Mouse (Mus musculus) neural tube, embryonic 11.5 days (tissue): ENCODE measurements at regions not wholly inside any gene's neighbourhood (a gene's known extent, or its start where the extent isn't known, plus 50 kb on each side); places are given as distances from the start of the nearest gene placed in this dataset.

ENCODE experiments used
- ATAC-seq: fragments of 200-750 bp; cut with Nextera tagmentation; 2 replicates; pipeline ENCODE4 v1.8.0; 2017; ENCODE audit warnings: moderate number of reproducible peaks, mild to moderate bottlenecking, moderate TSS enrichment, moderate library complexity; ENCODE audit not compliant: insufficient read depth, low FRiP score, low TSS enrichment
- DNase-seq: peaks from one replicate; pipeline ENCODE4 v3.0.0-alpha.2; 2015; ENCODE audit warnings: low spot score
- H3K27ac ChIP-seq: fragments of 300-500 bp; sonication (generic); 2 replicates; pipeline ENCODE4 v1.5.1; 2014; ENCODE audit warnings: low read depth, mild to moderate bottlenecking, low read length
- H3K27me3 ChIP-seq: fragments of 300-500 bp; sonication (generic); 2 replicates; pipeline ENCODE4 v1.6.1; 2014; ENCODE audit warnings: mild to moderate bottlenecking, low read length, mixed read lengths; ENCODE audit not compliant: control insufficient read depth, insufficient read depth
- H3K36me3 ChIP-seq: fragments of 300-500 bp; sonication (generic); 2 replicates; pipeline ENCODE4 v1.6.1; 2014; ENCODE audit warnings: mild to moderate bottlenecking, low read length, moderate library complexity, mixed read lengths; ENCODE audit not compliant: control insufficient read depth, insufficient read depth
- H3K4me1 ChIP-seq: fragments of 300-500 bp; sonication (generic); 2 replicates; pipeline ENCODE4 v1.6.1; 2014; ENCODE audit warnings: low read length, mixed read lengths; ENCODE audit not compliant: control insufficient read depth, insufficient read depth
- H3K4me2 ChIP-seq: fragments of 300-500 bp; sonication (generic); 2 replicates; pipeline ENCODE4 v1.6.1; 2014; ENCODE audit warnings: low read depth, mild to moderate bottlenecking, moderate library complexity
- H3K4me3 ChIP-seq: fragments of 300-500 bp; sonication (generic); 2 replicates; pipeline ENCODE4 v1.5.1; 2014; ENCODE audit warnings: low read depth, low read length
- H3K9ac ChIP-seq: fragments of 300-500 bp; sonication (generic); 2 replicates; pipeline ENCODE4 v1.6.1; 2014; ENCODE audit warnings: mild to moderate bottlenecking, low read length
- H3K9me3 ChIP-seq: fragments of 300-500 bp; sonication (generic); 2 replicates; pipeline ENCODE4 v1.6.1; 2016; ENCODE audit warnings: low read length; ENCODE audit not compliant: control insufficient read depth
- WGBS: fragments of 180-500 bp; shearing (Covaris S2); extraction: QIAGEN DNeasy Blood & Tissue Kit; methylation state at CpG from one replicate; pipeline ENCODE4 v1.1.7; 2014; 5-methylcytosine and 5-hydroxymethylcytosine counted together

DNA sequence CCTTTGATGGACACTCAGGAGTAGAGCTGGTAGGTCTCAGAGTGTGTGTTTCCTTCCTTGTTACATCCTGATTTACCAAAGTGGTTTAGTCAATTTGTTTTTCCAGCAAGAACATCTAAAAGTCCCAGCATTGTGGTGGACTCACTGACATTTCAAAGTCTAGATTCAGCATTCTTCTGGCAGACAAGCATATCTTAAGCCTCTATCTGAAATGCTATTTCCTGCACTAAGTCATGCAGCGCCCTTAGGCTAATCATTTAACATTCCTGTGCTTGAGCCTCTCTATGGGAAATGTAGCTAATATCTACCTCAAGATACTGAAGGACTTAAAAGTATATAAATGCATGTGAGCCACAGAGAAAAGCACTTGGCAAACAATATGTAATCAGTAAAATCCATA lies 3050.3 kb upstream of the Lrrc6 start:
- Histone ChIP-seq H3K4me1 (no peaks in the 10 kb centered on the region), H3K27me3 (no peaks in the 10 kb centered on the region), H3K36me3 (no peaks in the 10 kb centered on the region), H3K27ac (no peak overlapping the region), H3K4me2 (no peak overlapping the region), H3K9me3 (no peaks in the 10 kb centered on the region), H3K9ac (no peak overlapping the region), H3K4me3 (no peak overlapping the region)
- 80% methylated on average over 1 of the region's 1 CpGs for WGBS
- ATAC-seq, result no peak
- DNase-seq, result no peak

DNA sequence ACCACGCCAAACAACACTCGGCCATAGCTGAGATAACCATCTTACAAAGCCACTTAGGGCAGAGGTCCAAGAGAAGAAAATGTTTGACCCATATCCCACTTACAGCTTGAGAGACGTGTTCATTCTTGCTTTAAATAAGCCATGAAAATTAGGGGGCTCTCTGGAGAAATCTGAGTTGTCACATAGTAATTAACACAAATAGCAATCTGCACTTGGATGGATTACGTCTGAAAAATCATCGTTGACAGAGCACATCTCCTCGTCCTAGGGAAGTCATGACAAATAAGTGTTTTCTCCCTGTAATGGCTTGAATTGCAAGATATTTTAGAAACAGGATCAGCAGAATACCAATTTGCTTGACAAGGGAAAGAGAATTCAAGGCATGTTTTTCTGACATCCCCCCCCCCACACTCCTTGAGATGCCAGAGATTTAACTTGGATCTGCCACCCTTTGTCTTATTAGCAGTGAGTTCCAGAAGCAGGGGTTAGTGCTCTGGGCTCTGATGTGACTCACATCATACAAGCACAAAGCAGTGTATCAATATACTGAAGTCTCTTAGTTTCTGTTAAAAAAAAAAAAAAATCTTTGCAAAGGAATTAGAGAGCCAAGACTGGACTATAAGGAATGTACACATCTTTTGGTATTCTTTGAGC lies 3025.9 kb upstream of the Lrrc6 start:
- no peak overlapping the region for H3K9ac ChIP-seq
- ATAC-seq, result no peak
- no peak overlapping the region for H3K4me2 ChIP-seq
- DNase-seq, result no peak
- WGBS, result 84% methylated on average over 6 of the region's 6 CpGs
- H3K27ac ChIP-seq, result no peak overlapping the region
- H3K4me1 ChIP-seq, result no peaks in the 10 kb centered on the region
- no peaks in the 10 kb centered on the region for H3K36me3 ChIP-seq
- H3K9me3 ChIP-seq, result no peaks in the 10 kb centered on the region
- no peak overlapping the region for H3K4me3 ChIP-seq
- no peaks in the 10 kb centered on the region for H3K27me3 ChIP-seq

DNA sequence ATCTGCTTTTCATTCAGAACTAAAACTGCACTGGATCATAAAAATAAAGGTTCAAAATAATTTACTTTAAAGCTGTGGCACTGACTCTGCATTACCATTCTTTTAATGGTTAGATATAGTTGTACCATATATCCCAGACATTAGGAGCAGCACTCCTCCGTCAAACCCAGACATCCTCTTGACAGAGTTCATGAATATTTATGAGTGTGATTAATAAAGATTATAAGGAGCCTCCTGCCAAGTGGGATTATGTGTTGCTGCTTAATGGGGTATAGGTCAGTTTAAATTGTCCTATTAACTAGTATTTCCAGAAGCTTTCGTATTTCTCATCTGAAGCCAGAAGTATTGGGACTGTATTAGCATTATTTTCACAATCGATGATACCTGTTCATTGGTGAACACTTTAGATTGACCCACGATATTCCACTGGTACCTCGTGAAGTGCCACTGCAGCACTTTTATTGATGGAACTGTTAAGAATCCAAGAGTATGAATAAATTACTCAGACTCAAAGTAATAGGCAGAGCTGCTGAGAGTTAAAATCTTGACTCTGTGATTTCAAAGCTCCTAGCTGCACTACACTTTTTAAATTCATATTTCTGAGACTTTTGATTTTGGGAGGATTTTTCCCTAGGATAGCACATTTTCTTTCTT lies 2983.8 kb upstream of the Lrrc6 start:
- Histone ChIP-seq H3K36me3 (no peaks in the 10 kb centered on the region), H3K4me2 (no peak overlapping the region), H3K9ac (no peak overlapping the region), H3K4me1 (no peaks in the 10 kb centered on the region), H3K27me3 (no peaks in the 10 kb centered on the region), H3K9me3 (no peaks in the 10 kb centered on the region), H3K27ac (no peak overlapping the region), H3K4me3 (no peak overlapping the region)
- ATAC-seq (no peak), DNase-seq (no peak)
- WGBS, result 73% methylated on average over 5 of the region's 5 CpGs

DNA sequence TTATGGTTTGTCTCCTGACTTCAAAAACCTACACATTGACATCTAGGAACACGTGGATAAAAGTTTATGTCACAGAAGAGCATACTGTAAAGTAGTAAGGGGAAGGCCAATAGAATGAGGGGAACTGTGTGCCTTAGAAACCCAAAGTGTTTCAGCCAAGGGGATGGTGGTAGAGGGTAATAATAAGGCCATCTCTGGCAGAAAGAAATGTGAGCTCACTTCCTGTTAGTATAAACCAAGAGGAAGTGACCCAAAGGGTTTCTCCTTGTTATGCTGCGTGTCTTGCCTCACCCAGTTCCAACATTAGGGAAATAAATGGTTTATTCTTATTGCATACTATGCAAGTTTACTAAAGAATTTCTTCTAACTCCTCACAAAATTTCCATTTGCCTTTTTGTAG lies 2982.4 kb upstream of the Lrrc6 start:
- ATAC-seq, result no peak

DNA sequence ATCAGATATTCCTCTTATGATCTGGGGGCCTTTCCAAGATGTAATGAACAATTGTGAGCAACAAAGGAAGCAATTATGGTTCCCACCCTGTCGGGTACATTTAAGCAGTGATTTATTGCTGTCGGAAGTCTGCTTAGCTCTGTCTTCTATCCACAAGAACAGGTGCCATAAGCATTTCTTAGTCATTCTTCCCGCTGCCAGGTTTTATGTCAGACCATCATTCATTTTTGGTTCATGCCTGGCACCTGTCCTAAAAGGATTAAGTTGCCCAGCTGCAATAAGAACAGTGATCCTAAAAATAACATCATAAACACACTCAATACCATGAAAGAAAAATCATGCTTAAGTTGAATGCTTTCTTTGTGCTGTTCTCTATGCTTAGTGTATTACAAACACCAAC lies 2980.4 kb upstream of the Lrrc6 start:
- no peak for DNase-seq
- WGBS, result 74% methylated on average over 3 of the region's 3 CpGs
- H3K9ac ChIP-seq, result no peak overlapping the region

More for the DNA sequence above, 2982.4 kb upstream of the Lrrc6 start:
- no peaks in the 10 kb centered on the region for H3K27me3 ChIP-seq
- no peak overlapping the region for H3K4me3 ChIP-seq
- DNase-seq, result no peak
- 79% methylated on average over 2 of the region's 2 CpGs for WGBS
- H3K4me1 ChIP-seq, result no peaks in the 10 kb centered on the region
- no peak overlapping the region for H3K27ac ChIP-seq
- no peak overlapping the region for H3K9ac ChIP-seq
- no peaks in the 10 kb centered on the region for H3K36me3 ChIP-seq
- H3K9me3 ChIP-seq, result no peaks in the 10 kb centered on the region
- no peak overlapping the region for H3K4me2 ChIP-seq

DNA sequence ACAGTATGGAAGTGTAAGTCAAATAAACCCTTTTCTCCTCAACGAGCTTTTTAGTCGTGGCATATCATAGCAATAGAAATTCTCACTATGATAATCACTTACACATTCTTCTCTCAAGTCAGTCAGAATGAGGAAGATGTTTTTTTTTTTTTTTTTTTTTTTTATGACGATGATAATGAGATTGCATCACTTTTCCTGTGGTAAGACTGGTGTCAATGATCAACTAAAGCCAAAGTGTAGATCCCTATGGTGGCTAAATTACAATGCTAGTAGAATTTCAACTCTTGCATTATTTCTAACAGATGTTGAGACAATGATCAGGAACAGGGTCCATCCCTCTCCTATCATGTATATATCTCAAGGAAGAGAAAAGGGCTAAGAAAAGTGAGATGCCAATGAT lies 2976.3 kb upstream of the Lrrc6 start:
- ATAC-seq (no peak), DNase-seq (no peak)
- H3K4me1 ChIP-seq, result no peaks in the 10 kb centered on the region
- H3K27me3 ChIP-seq, result no peaks in the 10 kb centered on the region
- no peaks in the 10 kb centered on the region for H3K9me3 ChIP-seq
- H3K4me3 ChIP-seq, result no peak overlapping the region
- no peak overlapping the region for H3K9ac ChIP-seq
- WGBS, result 92% methylated on average over 3 of the region's 3 CpGs
- no peaks in the 10 kb centered on the region for H3K36me3 ChIP-seq
- H3K4me2 ChIP-seq, result no peak overlapping the region
- H3K27ac ChIP-seq, result no peak overlapping the region

More for the DNA sequence above, 2980.4 kb upstream of the Lrrc6 start:
- no peak overlapping the region for H3K4me3 ChIP-seq
- H3K4me2 ChIP-seq, result no peak overlapping the region
- H3K4me1 ChIP-seq, result no peaks in the 10 kb centered on the region
- no peaks in the 10 kb centered on the region for H3K36me3 ChIP-seq
- no peak overlapping the region for H3K27ac ChIP-seq
- no peaks in the 10 kb centered on the region for H3K27me3 ChIP-seq
- no peak for ATAC-seq
- H3K9me3 ChIP-seq, result no peaks in the 10 kb centered on the region

DNA sequence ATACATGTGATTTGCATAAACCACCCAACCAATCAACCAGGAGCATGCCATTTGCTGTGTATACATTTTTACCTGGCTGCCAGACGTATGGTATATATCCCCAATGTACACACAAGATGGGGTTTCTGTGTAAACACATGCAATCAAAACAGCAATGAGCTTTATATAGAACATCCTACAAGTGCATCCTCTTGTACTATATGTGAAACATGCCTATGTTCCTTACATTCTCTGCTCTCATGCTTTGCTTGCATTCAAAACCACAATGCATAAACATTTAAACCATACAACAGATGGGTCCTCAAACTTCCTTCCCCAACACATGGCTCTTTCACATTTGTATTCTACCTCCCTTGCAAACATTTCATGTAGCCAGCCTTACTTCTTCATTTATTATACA lies 2968.9 kb upstream of the Lrrc6 start:
- no peak for DNase-seq
- ATAC-seq, result no peak
- Histone ChIP-seq H3K27ac (no peak overlapping the region), H3K36me3 (no peaks in the 10 kb centered on the region), H3K9ac (no peak overlapping the region), H3K4me3 (no peak overlapping the region), H3K4me1 (no peaks in the 10 kb centered on the region), H3K27me3 (no peaks in the 10 kb centered on the region), H3K9me3 (no peaks in the 10 kb centered on the region), H3K4me2 (no peak overlapping the region)
- WGBS, result 77% methylated on average over 1 of the region's 1 CpGs

DNA sequence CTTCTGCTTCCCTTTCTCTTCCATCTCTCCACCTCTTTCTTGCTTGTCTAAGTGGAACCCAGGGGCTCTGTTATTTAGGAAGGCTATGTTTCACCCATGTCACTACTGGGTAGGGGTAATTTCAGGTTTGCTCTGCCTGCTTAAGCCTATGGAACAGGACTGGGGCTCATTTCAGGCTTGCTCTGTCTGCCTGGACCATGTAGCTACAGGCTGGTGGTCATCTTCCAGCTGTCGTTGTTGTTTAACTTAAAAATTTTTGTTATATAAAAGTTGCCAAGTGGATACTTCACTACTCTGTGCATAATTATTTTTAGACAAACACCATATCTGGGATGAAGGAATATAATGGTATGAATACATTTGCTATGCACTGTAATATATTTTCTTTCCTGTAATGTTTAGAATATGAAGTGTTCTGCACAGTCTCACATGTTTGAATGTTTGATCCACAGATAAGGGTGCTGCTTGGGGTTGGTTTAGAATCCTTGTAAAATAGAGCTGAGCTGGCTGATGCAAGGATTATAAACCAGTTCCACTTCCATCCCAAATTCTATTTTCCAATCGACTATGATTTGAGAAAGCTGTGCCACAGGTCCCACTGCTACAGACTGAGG lies 2960.0 kb upstream of the Lrrc6 start:
- Histone ChIP-seq H3K27ac (no peak overlapping the region), H3K27me3 (no peaks in the 10 kb centered on the region), H3K4me1 (no peaks in the 10 kb centered on the region), H3K4me3 (no peak overlapping the region), H3K36me3 (no peaks in the 10 kb centered on the region), H3K9ac (no peak overlapping the region), H3K9me3 (no peaks in the 10 kb centered on the region), H3K4me2 (no peak overlapping the region)
- ATAC-seq (no peak), DNase-seq (no peak)
- 84% methylated on average over 2 of the region's 2 CpGs for WGBS

DNA sequence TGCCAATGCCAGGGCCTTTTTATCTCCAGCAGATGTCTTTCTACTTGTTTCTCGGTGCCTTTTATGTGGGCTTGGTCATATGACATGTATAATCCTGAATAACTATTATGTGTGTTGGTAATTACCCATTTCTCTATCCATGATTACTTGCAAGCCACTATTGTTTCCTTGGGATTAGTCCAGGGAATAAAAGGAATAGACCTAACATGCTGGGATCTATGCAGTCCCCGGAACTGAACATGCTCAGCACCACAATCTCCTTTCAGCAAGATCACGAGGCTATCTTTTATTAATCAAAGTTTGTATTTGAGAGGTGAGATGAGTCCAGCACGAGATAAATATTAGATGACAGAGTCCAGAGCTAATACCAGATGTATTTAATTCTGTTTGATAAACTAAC lies 2956.8 kb upstream of the Lrrc6 start:
- no peak overlapping the region for H3K4me3 ChIP-seq
- ATAC-seq, result no peak
- H3K4me1 ChIP-seq, result no peaks in the 10 kb centered on the region
- DNase-seq, result no peak
- no peaks in the 10 kb centered on the region for H3K27me3 ChIP-seq
- no peak overlapping the region for H3K9ac ChIP-seq
- H3K9me3 ChIP-seq, result no peaks in the 10 kb centered on the region
- H3K36me3 ChIP-seq, result no peaks in the 10 kb centered on the region
- H3K27ac ChIP-seq, result no peak overlapping the region
- no peak overlapping the region for H3K4me2 ChIP-seq
- WGBS, result 83% methylated on average over 4 of the region's 4 CpGs
